ENCODE assay signal across 27 mouse cellular contexts in the genomic region with DNA sequence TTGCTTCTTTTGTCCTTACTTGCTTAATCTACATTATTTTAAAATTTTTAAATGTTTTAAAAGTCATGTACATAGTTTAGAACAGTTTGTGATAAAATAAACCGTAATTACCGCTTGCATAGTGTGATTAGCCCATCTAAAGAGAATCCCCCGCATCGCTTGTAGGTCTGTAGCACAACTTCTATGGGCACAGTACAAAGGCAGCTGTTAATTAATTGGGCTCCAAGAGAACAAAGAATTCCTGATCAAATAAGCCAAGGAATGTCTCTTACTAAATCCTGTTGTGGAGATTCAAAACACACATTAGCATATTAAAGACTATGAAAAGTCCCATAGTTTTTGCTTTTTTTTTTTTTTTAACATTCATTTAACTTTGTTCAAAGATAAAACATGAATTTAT. TPM values are rescaled to one million over a fixed set of nuclear protein-coding genes. Genes with fewer than 3 reads are reported as not detected.
DNase-seq lines count a peak whose midpoint lies in the region; ATAC-seq and TF ChIP-seq lines count a peak whose summit lies in the region.
"Had no signal": no experiment of that assay in that cellular context is flagged by ENCODE, and none has a peak within 500 bp of the region (broad histone marks: within the 10 kb centered on the region; RNA-seq: fewer than 3 reads in every experiment).

No protein-coding gene starts in this region.

- H3K27me3 ChIP-seq in forebrain, embryonic 11.5 days (ENCODE audit: control insufficient read depth, insufficient read depth, low read length), result no peaks in the 10 kb centered on the region
- H3K27me3 ChIP-seq in forebrain, embryonic 15.5 days, result no peaks in the 10 kb centered on the region
- no peaks in the 10 kb centered on the region for H3K27me3 ChIP-seq in midbrain, embryonic 14.5 days (ENCODE audit: control insufficient read depth, insufficient read depth, low read length)
- H3K27me3 ChIP-seq in midbrain, embryonic 13.5 days, result no peaks in the 10 kb centered on the region
- no peaks in the 10 kb centered on the region for H3K27me3 ChIP-seq in forebrain, embryonic 14.5 days (replicated peaks; ENCODE audit: control insufficient read depth, insufficient read depth, low read length)
- H3K27me3 ChIP-seq in hindbrain, postnatal 0 days (ENCODE audit: insufficient read depth, low read length), result no peaks in the 10 kb centered on the region
- H3K27me3 ChIP-seq: embryonic facial prominence, embryonic 13.5 days; hindbrain, embryonic 12.5 days; hindbrain, embryonic 15.5 days; intestine, embryonic 15.5 days; Patski had no signal

- ATAC-seq in forebrain, embryonic 11.5 days (replicated peaks; ENCODE audit: low FRiP score), result peak; percentile 86
- ATAC-seq in forebrain, embryonic 15.5 days (replicated peaks), result no peak
- no peak for ATAC-seq in midbrain, embryonic 14.5 days (ENCODE audit: low FRiP score, low TSS enrichment)
- ATAC-seq in midbrain, embryonic 13.5 days, result no peak
- peak; percentile 62 for ATAC-seq in forebrain, embryonic 14.5 days
- ATAC-seq in hindbrain, postnatal 0 days, result no peak
- ATAC-seq: intestine, embryonic 15.5 days; Patski had no signal

- H3K9me3 ChIP-seq in forebrain, embryonic 11.5 days (ENCODE audit: control insufficient read depth, low read length), result no peaks in the 10 kb centered on the region
- no peaks in the 10 kb centered on the region for H3K9me3 ChIP-seq in forebrain, embryonic 15.5 days
- H3K9me3 ChIP-seq in midbrain, embryonic 14.5 days (ENCODE audit: control insufficient read depth, low read length), result no peaks in the 10 kb centered on the region
- no peaks in the 10 kb centered on the region for H3K9me3 ChIP-seq in midbrain, embryonic 13.5 days
- no peaks in the 10 kb centered on the region for H3K9me3 ChIP-seq in forebrain, embryonic 14.5 days (replicated peaks; ENCODE audit: control insufficient read depth, low read length)
- H3K9me3 ChIP-seq in hindbrain, postnatal 0 days (ENCODE audit: low read length), result no peaks in the 10 kb centered on the region
- H3K9me3 ChIP-seq: embryonic facial prominence, embryonic 10.5 days; embryonic facial prominence, embryonic 13.5 days; hindbrain, embryonic 12.5 days; hindbrain, embryonic 15.5 days; intestine, embryonic 15.5 days had no signal

- H3K36me3 ChIP-seq in forebrain, embryonic 11.5 days (ENCODE audit: control insufficient read depth, insufficient read depth, low read length), result no peaks in the 10 kb centered on the region
- H3K36me3 ChIP-seq in forebrain, embryonic 15.5 days, result no peaks in the 10 kb centered on the region
- H3K36me3 ChIP-seq in midbrain, embryonic 14.5 days (ENCODE audit: control insufficient read depth, insufficient read depth, low read length), result no peaks in the 10 kb centered on the region
- H3K36me3 ChIP-seq in midbrain, embryonic 13.5 days, result no peaks in the 10 kb centered on the region
- H3K36me3 ChIP-seq in forebrain, embryonic 14.5 days (ENCODE audit: control insufficient read depth, insufficient read depth, low read length), result no peaks in the 10 kb centered on the region
- no peaks in the 10 kb centered on the region for H3K36me3 ChIP-seq in hindbrain, postnatal 0 days (ENCODE audit: insufficient read depth, low read length)
- H3K36me3 ChIP-seq: embryonic facial prominence, embryonic 10.5 days; embryonic facial prominence, embryonic 13.5 days; hindbrain, embryonic 12.5 days; hindbrain, embryonic 15.5 days; intestine, embryonic 15.5 days had no signal

- TF ChIP-seq CTCF in hindbrain, postnatal 0 days (IDR thresholded peaks at IDR 0.05; ENCODE audit: low read depth), result no peak

- H3K4me1 ChIP-seq in forebrain, embryonic 11.5 days (replicated peaks; ENCODE audit: control insufficient read depth, insufficient read depth, low read length), result no peaks in the 10 kb centered on the region; the same call in 1 of the 2 replicates
- no peaks in the 10 kb centered on the region for H3K4me1 ChIP-seq in forebrain, embryonic 15.5 days
- no peaks in the 10 kb centered on the region for H3K4me1 ChIP-seq in midbrain, embryonic 14.5 days (ENCODE audit: control insufficient read depth, insufficient read depth, low read length)
- H3K4me1 ChIP-seq in midbrain, embryonic 13.5 days (replicated peaks), result no peaks in the 10 kb centered on the region
- H3K4me1 ChIP-seq in forebrain, embryonic 14.5 days (ENCODE audit: control insufficient read depth, insufficient read depth, low read length), result no peaks in the 10 kb centered on the region
- no peaks in the 10 kb centered on the region for H3K4me1 ChIP-seq in hindbrain, postnatal 0 days (ENCODE audit: insufficient read depth, low read length)
- H3K4me1 ChIP-seq: embryonic facial prominence, embryonic 10.5 days; embryonic facial prominence, embryonic 13.5 days; hindbrain, embryonic 12.5 days; hindbrain, embryonic 15.5 days; intestine, embryonic 15.5 days had no signal

- no peak overlapping the region for H3K9ac ChIP-seq in forebrain, embryonic 11.5 days (ENCODE audit: low read length)
- no peak overlapping the region for H3K9ac ChIP-seq in forebrain, embryonic 15.5 days (replicated peaks)
- H3K9ac ChIP-seq in midbrain, embryonic 14.5 days (replicated peaks; ENCODE audit: low read length), result no peak overlapping the region
- H3K9ac ChIP-seq in midbrain, embryonic 13.5 days (replicated peaks), result no peak overlapping the region
- H3K9ac ChIP-seq in forebrain, embryonic 14.5 days (ENCODE audit: low read length), result no peak overlapping the region
- H3K9ac ChIP-seq in hindbrain, postnatal 0 days (replicated peaks; ENCODE audit: low read length), result no peak overlapping the region
- H3K9ac ChIP-seq: embryonic facial prominence, embryonic 13.5 days; hindbrain, embryonic 12.5 days; hindbrain, embryonic 15.5 days; intestine, embryonic 15.5 days had no signal

- DNase-seq in forebrain, embryonic 11.5 days (ENCODE audit: low spot score), result no peak
- peak; percentile 3 for DNase-seq in midbrain, embryonic 14.5 days
- peak; percentile 72 for DNase-seq in forebrain, embryonic 14.5 days (ENCODE audit: low spot score)
- DNase-seq in retina, postnatal 1 day, result peak; percentile 76
- DNase-seq in hindbrain, postnatal 0 days (ENCODE audit: low spot score), result no peak
- no peak for DNase-seq in lung, postnatal 10 days
- DNase-seq: adrenal gland, adult 8-10 months; adrenal gland, postnatal 25 days; cerebellum, adult 11 months; cerebellum, adult 8-10 months; cerebellum, postnatal 10 days; cerebellum, postnatal 36 days; embryo, embryonic 11 days; gastrocnemius, adult 2 months; gastrocnemius, postnatal 14 days; heart, adult 11 months; kidney, adult 11 months had no signal

- no peak overlapping the region for H3K4me3 ChIP-seq in forebrain, embryonic 11.5 days (ENCODE audit: low read depth, low read length)
- no peak overlapping the region for H3K4me3 ChIP-seq in forebrain, embryonic 15.5 days
- H3K4me3 ChIP-seq in midbrain, embryonic 14.5 days (replicated peaks; ENCODE audit: low read depth, low read length), result no peak overlapping the region
- H3K4me3 ChIP-seq in midbrain, embryonic 13.5 days (replicated peaks), result no peak overlapping the region
- H3K4me3 ChIP-seq in forebrain, embryonic 14.5 days (ENCODE audit: low read depth, low read length), result no peak overlapping the region
- no peak overlapping the region for H3K4me3 ChIP-seq in hindbrain, postnatal 0 days (ENCODE audit: low read length)
- H3K4me3 ChIP-seq: embryonic facial prominence, embryonic 10.5 days; embryonic facial prominence, embryonic 13.5 days; erythroblast, embryonic 14.5 days; gastrocnemius, adult 2 months; hindbrain, embryonic 12.5 days; hindbrain, embryonic 15.5 days; intestine, embryonic 15.5 days had no signal

- H3K4me2 ChIP-seq in forebrain, embryonic 11.5 days (ENCODE audit: low read depth, low read length, severe bottlenecking), result no peak overlapping the region
- H3K4me2 ChIP-seq in forebrain, embryonic 15.5 days (replicated peaks), result no peak overlapping the region
- H3K4me2 ChIP-seq in midbrain, embryonic 14.5 days (ENCODE audit: low read length), result no peak overlapping the region
- no peak overlapping the region for H3K4me2 ChIP-seq in midbrain, embryonic 13.5 days (replicated peaks)
- H3K4me2 ChIP-seq in forebrain, embryonic 14.5 days (ENCODE audit: low read length), result no peak overlapping the region
- H3K4me2 ChIP-seq in hindbrain, postnatal 0 days (ENCODE audit: low read depth, low read length), result no peak overlapping the region
- H3K4me2 ChIP-seq: embryonic facial prominence, embryonic 13.5 days; heart, embryonic 11.5 days; hindbrain, embryonic 12.5 days; hindbrain, embryonic 15.5 days; intestine, embryonic 15.5 days had no signal

- WGBS in forebrain, embryonic 11.5 days, result 16% methylated on average over 4 of the region's 4 CpGs
- WGBS in forebrain, embryonic 15.5 days, result 2% methylated on average over 4 of the region's 4 CpGs
- 58% methylated on average over 4 of the region's 4 CpGs for WGBS in midbrain, embryonic 14.5 days
- WGBS in midbrain, embryonic 13.5 days, result 48% methylated on average over 4 of the region's 4 CpGs
- 5% methylated on average over 4 of the region's 4 CpGs for WGBS in forebrain, embryonic 14.5 days
- 66% methylated on average over 4 of the region's 4 CpGs for WGBS in hindbrain, postnatal 0 days

- no peak overlapping the region for H3K27ac ChIP-seq in forebrain, embryonic 11.5 days (ENCODE audit: low read depth, low read length)
- H3K27ac ChIP-seq in forebrain, embryonic 15.5 days (replicated peaks), result no peak overlapping the region
- no peak overlapping the region for H3K27ac ChIP-seq in midbrain, embryonic 14.5 days (replicated peaks; ENCODE audit: low read depth, low read length)
- H3K27ac ChIP-seq in midbrain, embryonic 13.5 days, result no peak overlapping the region
- no peak overlapping the region for H3K27ac ChIP-seq in forebrain, embryonic 14.5 days (ENCODE audit: low read depth, low read length)
- no peak overlapping the region for H3K27ac ChIP-seq in hindbrain, postnatal 0 days
- H3K27ac ChIP-seq: embryonic facial prominence, embryonic 10.5 days; embryonic facial prominence, embryonic 13.5 days; gastrocnemius, adult 2 months; hindbrain, embryonic 12.5 days; hindbrain, embryonic 15.5 days; intestine, embryonic 15.5 days had no signal

RNA-seq across cellular contexts. Expression of gene Immp2l, which starts 32.2 kb away (rescaled TPM):
- polyA plus RNA-seq in forebrain, embryonic 11.5 days (2014; fragmentation: Nextera tagmentation; extraction: Ambion mirVana), result 9.0 and 10.9 TPM in 2 replicates
- 4.3 and 5.6 TPM in 2 replicates for polyA plus RNA-seq in forebrain, embryonic 15.5 days (2015; fragmentation: Nextera tagmentation; extraction: Ambion mirVana)
- polyA plus RNA-seq in midbrain, embryonic 14.5 days (2014; fragmentation: Nextera tagmentation; extraction: Ambion mirVana), result 5.5 and 7.3 TPM in 2 replicates
- polyA plus RNA-seq in midbrain, embryonic 13.5 days (2015; fragmentation: Nextera tagmentation; extraction: Ambion mirVana), result 5.5 and 7.6 TPM in 2 replicates
- 6.3 and 6.9 TPM in 2 replicates for polyA plus RNA-seq in forebrain, embryonic 14.5 days (2014; fragmentation: Nextera tagmentation; extraction: Ambion mirVana)
- total RNA-seq in hindbrain, postnatal 0 days (2014; rRNA removed), result 0.65 and 1.7 TPM in 2 replicates
- 10.9 TPM in 2 replicates for polyA plus RNA-seq in hindbrain, postnatal 0 days (2015; fragmentation: Nextera tagmentation; extraction: Ambion mirVana)

Comparison
In these comparisons a context has a peak if more than half of its experiments do, and no peak if none do; other contexts are left out.
1. ATAC-seq: peak in forebrain, embryonic 11.5 days (single experiment) and forebrain, embryonic 14.5 days (single experiment); none in forebrain, embryonic 15.5 days (single experiment), midbrain, embryonic 14.5 days (single experiment), midbrain, embryonic 13.5 days (single experiment) and hindbrain, postnatal 0 days (single experiment).
2. DNase-seq: peak in midbrain, embryonic 14.5 days (single experiment), forebrain, embryonic 14.5 days (single experiment) and retina, postnatal 1 day (single experiment); none in forebrain, embryonic 11.5 days (single experiment), hindbrain, postnatal 0 days (single experiment) and lung, postnatal 10 days (single experiment).